Mouse (Mus musculus): Measurements from ENCODE around the gene Fam189a2.

Fam189a2 gene

GRCm38 (mm10) chr19:23971391-23971790, 59.4 kb downstream of the Fam189a2 start:
- DNase-seq (ENCODE audit: low spot score) = no peak

GRCm38 (mm10) chr19:23970374-23970773, 60.4 kb downstream of the Fam189a2 start:
- no peak for DNase-seq (ENCODE audit: low spot score)

GRCm38 (mm10) chr19:23968862-23969225, 62.0 kb downstream of the Fam189a2 start:
- DNase-seq (ENCODE audit: low spot score) = no peak

GRCm38 (mm10) chr19:23968125-23968861, 62.5 kb downstream of the Fam189a2 start:
- DNase-seq (ENCODE audit: low spot score) = no peak

- no peak for DNase-seq (ENCODE audit: low spot score)
These were observed 63.7 kb downstream of the Fam189a2 start for GRCm38 (mm10) chr19:23967156-23967555.

- no peak for DNase-seq (ENCODE audit: low spot score)
These were observed 64.4 kb downstream of the Fam189a2 start for GRCm38 (mm10) chr19:23966376-23966775.

- DNase-seq (ENCODE audit: low spot score) = no peak
These were observed 66.4 kb downstream of the Fam189a2 start for GRCm38 (mm10) chr19:23964401-23964910.

GRCm38 (mm10) chr19:23961516-23961915, 69.3 kb downstream of the Fam189a2 start:
- DNase-seq (ENCODE audit: low spot score) = peak; percentile 81

- no peak for DNase-seq (ENCODE audit: low spot score)
These were observed 69.9 kb downstream of the Fam189a2 start for GRCm38 (mm10) chr19:23960831-23961447.

- DNase-seq (ENCODE audit: low spot score) = peak; percentile 43
These were observed 70.5 kb downstream of the Fam189a2 start for GRCm38 (mm10) chr19:23960275-23960674.

- DNase-seq (ENCODE audit: low spot score) = no peak
These were observed 70.9 kb downstream of the Fam189a2 start for GRCm38 (mm10) chr19:23959870-23960269.

GRCm38 (mm10) chr19:23958925-23959324, 71.9 kb downstream of the Fam189a2 start:
- peak; percentile 63 for DNase-seq (ENCODE audit: low spot score)

- DNase-seq (ENCODE audit: low spot score) = no peak
These were observed 73.3 kb downstream of the Fam189a2 start for GRCm38 (mm10) chr19:23957563-23957962.

- peak; percentile 43 for DNase-seq (ENCODE audit: low spot score)
These were observed 74.4 kb downstream of the Fam189a2 start for GRCm38 (mm10) chr19:23956299-23956975.

GRCm38 (mm10) chr19:23955461-23955860, 75.4 kb downstream of the Fam189a2 start:
- no peak for DNase-seq (ENCODE audit: low spot score)

- peak; percentile 45 for DNase-seq (ENCODE audit: low spot score)
These were observed 82.4 kb downstream of the Fam189a2 start for GRCm38 (mm10) chr19:23948301-23949000.

- no peak for DNase-seq (ENCODE audit: low spot score)
These were observed 82.9 kb downstream of the Fam189a2 start for GRCm38 (mm10) chr19:23947871-23948270.

- no peak for DNase-seq (ENCODE audit: low spot score)
These were observed 84.1 kb downstream of the Fam189a2 start for GRCm38 (mm10) chr19:23946751-23947150.

GRCm38 (mm10) chr19:23946026-23946685, 84.7 kb downstream of the Fam189a2 start:
- DNase-seq (ENCODE audit: low spot score) = no peak

- no peak for DNase-seq (ENCODE audit: low spot score)
These were observed 87.9 kb downstream of the Fam189a2 start for GRCm38 (mm10) chr19:23942886-23943285.

- DNase-seq (ENCODE audit: low spot score) = no peak
These were observed 89.3 kb downstream of the Fam189a2 start for GRCm38 (mm10) chr19:23941422-23941949.
